Mouse (Mus musculus) lung, postnatal 0 days (tissue): Measurements from ENCODE around the gene Gm20388.

ENCODE experiments used
- CTCF ChIP-seq: IDR thresholded peaks from 2 replicates; pipeline ENCODE4 v1.5.1; 2016; ENCODE audit warnings: antibody characterized with exemption, mild to moderate bottlenecking
- EP300 ChIP-seq: IDR thresholded peaks from 2 replicates; pipeline ENCODE4 v1.6.1; 2016; ENCODE audit warnings: antibody characterized with exemption, mild to moderate bottlenecking, control low read depth

GRCm38 (mm10) chr8:120420226-120420625, 509.6 kb downstream of the Gm20388 start:
- TF ChIP-seq CTCF (no peak), EP300 (no peak)
